Mouse (Mus musculus) layer of hippocampus, postnatal 10 days (tissue): ENCODE data around the gene Gm11237. TPM values are rescaled to one million over a fixed set of nuclear protein-coding genes. Genes with fewer than 3 reads are reported as not detected.
"Not testable (repeated sequence)": the region's sequence is repeated elsewhere in the genome, so short reads cannot be mapped to it uniquely, and the experiment has no call there.

Experiments used
- DNase-seq, 2 experiments: peaks; one replicate each; pipeline ENCODE4 v3.0.0; 2021; ENCODE audit warnings: low spot score in 2 of 2
- long read RNA-seq: library from polyadenylated mRNA; stranded (forward); transcript quantifications from one replicate; pipeline ENCODE4 v2.0.0, GENCODE M21; 2023
- total RNA-seq, 2 experiments: library from RNA; stranded (reverse); gene quantifications; 2 replicates each; pipeline ENCODE4 v1.2.3; 2021

Gene Gm11237
- not detected for total RNA-seq
- long read RNA-seq, result 0 reads

GRCm38 (mm10) chr4:73622684-73623083 is at the start of gene Gm11237:
Gm11237 (plus strand) TSS chr4:73622984.
- DNase-seq, result not testable (repeated sequence)

GRCm38 (mm10) chr4:73599248-73599647 is 23.5 kb upstream of the Gm11237 start:
- DNase-seq, result peak; percentile 6 to 14

GRCm38 (mm10) chr4:73607581-73607980 is 15.2 kb upstream of the Gm11237 start, which contains the start of gene Gm11238:
Gm11238 (plus strand) TSS chr4:73607881.
- not testable (repeated sequence) for DNase-seq

- DNase-seq, result not testable (repeated sequence)
Measured at GRCm38 (mm10) chr4:73637821-73638220, 15.0 kb downstream of the Gm11237 start, which contains the start of gene Gm11236. Gm11236 (plus strand) TSS chr4:73638121.

- DNase-seq, result not testable (repeated sequence)
Measured at GRCm38 (mm10) chr4:73661864-73662263, 39.1 kb downstream of the Gm11237 start.

- DNase-seq, result not testable (repeated sequence)
Measured at GRCm38 (mm10) chr4:73668054-73668453, 45.3 kb downstream of the Gm11237 start, which contains the start of gene Gm11239. Gm11239 (plus strand) TSS chr4:73668354.

Other genes with a start within 250 kb of the Gm11237 start
- not detected for gene Gm11487, start 217.9 kb upstream of the Gm11237 start, total RNA-seq
- gene Gm11238, start 15.1 kb upstream of the Gm11237 start, total RNA-seq, result not detected
- not detected for gene Gm11236, start 15.1 kb downstream of the Gm11237 start, total RNA-seq
- gene Gm11239, start 45.4 kb downstream of the Gm11237 start, total RNA-seq, result not detected
- not detected for gene Gm428, start 60.5 kb downstream of the Gm11237 start, total RNA-seq
- gene Rasef, start 168.0 kb downstream of the Gm11237 start, total RNA-seq, result 1 to 10 TPM in 1 of 2 experiments, under 1 TPM in 1; 0.58 to 1.1 TPM